ENCODE assay signal across 25 mouse cellular contexts in the genomic region with DNA sequence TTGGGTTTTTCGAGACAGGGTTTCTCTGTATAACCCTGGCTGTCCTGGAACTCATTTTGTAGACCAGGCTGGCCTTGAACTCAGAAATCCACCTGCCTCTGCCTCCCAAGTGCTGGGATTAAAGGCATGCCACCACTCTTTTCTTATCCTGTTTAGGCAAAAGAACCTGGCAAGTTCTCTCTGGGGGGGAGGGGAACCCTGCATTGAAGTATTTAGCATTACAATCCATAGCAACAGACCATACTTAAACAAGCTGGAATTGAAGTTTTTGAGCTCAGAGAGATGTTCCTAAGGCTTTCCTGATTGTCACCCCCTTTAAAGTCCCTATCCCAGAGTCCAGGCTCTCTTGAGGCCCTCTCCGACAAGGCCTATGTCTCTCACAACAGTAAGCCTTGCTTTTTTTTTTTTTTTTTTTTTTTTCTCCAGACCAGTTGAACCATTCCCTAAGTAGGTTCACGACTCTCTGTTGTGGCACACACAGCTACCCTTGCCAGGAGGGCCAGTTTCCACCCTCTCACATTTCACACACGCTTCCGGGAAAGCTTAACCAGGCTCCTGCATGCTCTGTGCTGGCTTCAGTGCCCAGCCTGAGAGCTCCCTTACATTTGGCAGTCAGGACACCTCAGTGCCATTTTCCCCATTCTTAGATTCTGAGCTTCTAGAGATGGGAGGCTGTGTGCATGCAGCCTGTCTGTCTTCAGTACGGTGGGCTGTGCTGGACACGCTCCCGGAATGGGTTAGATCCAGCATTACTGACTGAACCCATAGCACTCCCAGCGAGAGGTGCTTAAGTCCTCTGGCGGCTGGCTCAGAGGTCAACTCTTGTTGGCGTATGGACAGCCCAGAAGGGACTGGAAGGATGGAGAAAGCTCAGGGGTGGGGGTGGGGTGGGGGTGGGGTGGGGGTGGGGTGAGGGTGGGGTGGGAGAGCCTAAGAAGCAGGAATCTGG. TPM values are rescaled to one million over a fixed set of nuclear protein-coding genes. Genes with fewer than 3 reads are reported as not detected.
DNase-seq lines count a peak whose midpoint lies in the region; ATAC-seq and TF ChIP-seq lines count a peak whose summit lies in the region.
"Had no signal": no experiment of that assay in that cellular context is flagged by ENCODE, and none has a peak within 500 bp of the region (broad histone marks: within the 10 kb centered on the region; RNA-seq: fewer than 3 reads in every experiment).

No protein-coding gene starts in this region.

- no peak overlapping the region for H3K9ac ChIP-seq in kidney, embryonic 14.5 days (ENCODE audit: low read depth, low read length)
- peak overlapping the region; percentile 38; the same call in 1 of the 2 replicates for H3K9ac ChIP-seq in ES-E14 (ENCODE audit: insufficient read depth, low read depth, low read length, poor library complexity, severe bottlenecking)
- H3K9ac ChIP-seq: embryonic facial prominence, embryonic 15.5 days; forebrain, embryonic 13.5 days; hindbrain, embryonic 14.5 days; intestine, embryonic 15.5 days; limb, embryonic 12.5 days; liver, embryonic 14.5 days; neural tube, embryonic 13.5 days had no signal

- no peak for TF ChIP-seq CTCF in cerebellum, adult 2 months (IDR thresholded peaks at IDR 0.05; ENCODE audit: borderline replicate concordance, insufficient read depth, low read depth, low read length)

- intact Hi-C loops in gastrocnemius, postnatal 36 days (cut with DNase I), result no loop called here

- peak; percentile 66 for DNase-seq in gastrocnemius, adult 18-20 months (ENCODE audit: low spot score)
- no peak for DNase-seq in gastrocnemius, postnatal 36 days
- DNase-seq in kidney, postnatal 14 days, result peak; percentile 14
- DNase-seq in ES-E14 (ENCODE audit: low read depth, low spot score), result no peak
- DNase-seq in gastrocnemius, postnatal 25 days, result peak; percentile 47
- no peak for DNase-seq in ovary, postnatal 10 days (ENCODE audit: low spot score)
- DNase-seq in cerebellum, adult 2 months, result no peak
- DNase-seq: adrenal gland, adult 2 months; B cell, adult 2 months; cerebellum, adult 18-20 months; heart, postnatal 14 days; right cerebral cortex, postnatal 14 days; thymus, postnatal 25 days had no signal

- no peak for ATAC-seq in kidney, embryonic 14.5 days (ENCODE audit: low FRiP score, low TSS enrichment)
- ATAC-seq: forebrain, embryonic 13.5 days; intestine, embryonic 15.5 days; lung, postnatal 0 days had no signal

- H3K4me3 ChIP-seq in kidney, embryonic 14.5 days (ENCODE audit: low read length), result no peak overlapping the region
- peak overlapping the region; percentile 14 to 48; a peak in 3 of 4 replicates for H3K4me3 ChIP-seq in ES-E14 (ENCODE audit: insufficient read depth in 1 of 2, low read depth in 1 of 2, low read length in 2 of 2, poor library complexity in 1 of 2, severe bottlenecking in 1 of 2)
- H3K4me3 ChIP-seq in cerebellum, adult 2 months (replicated peaks; ENCODE audit: insufficient read depth, low read depth, low read length), result no peak overlapping the region
- H3K4me3 ChIP-seq: embryonic facial prominence, embryonic 15.5 days; forebrain, embryonic 13.5 days; intestine, embryonic 15.5 days; limb, embryonic 12.5 days; megakaryocyte, embryonic 14.5 days; neural tube, embryonic 13.5 days had no signal

- WGBS in kidney, embryonic 14.5 days, result 62% methylated on average over 11 of the region's 11 CpGs
- 37% methylated on average over 11 of the region's 11 CpGs for WGBS in cerebellum, adult 2 months

- H3K4me2 ChIP-seq in kidney, embryonic 14.5 days (replicated peaks; ENCODE audit: low read depth, low read length), result no peak overlapping the region
- H3K4me2 ChIP-seq: embryonic facial prominence, embryonic 15.5 days; forebrain, embryonic 13.5 days; hindbrain, embryonic 14.5 days; intestine, embryonic 15.5 days; limb, embryonic 12.5 days; neural tube, embryonic 13.5 days had no signal

- no peaks in the 10 kb centered on the region for H3K4me1 ChIP-seq in kidney, embryonic 14.5 days (ENCODE audit: control insufficient read depth, insufficient read depth, low read length)
- peaks cover 6 to 25% of the 10 kb centered on the region in 2 experiments for H3K4me1 ChIP-seq in ES-E14 (ENCODE audit: control insufficient read depth in 2 of 2, insufficient read depth in 2 of 2, low read length in 2 of 2, poor library complexity in 1 of 2)
- H3K4me1 ChIP-seq in cerebellum, adult 2 months (ENCODE audit: control insufficient read depth, insufficient read depth, low read length), result no peaks in the 10 kb centered on the region
- H3K4me1 ChIP-seq: forebrain, embryonic 13.5 days; intestine, embryonic 15.5 days; limb, embryonic 12.5 days; neural tube, embryonic 13.5 days had no signal

- H3K27ac ChIP-seq in kidney, embryonic 14.5 days (ENCODE audit: low read depth, low read length), result no peak overlapping the region
- peak overlapping the region; percentile 95 for H3K27ac ChIP-seq in ES-E14 (ENCODE audit: insufficient read depth, low read depth, low read length, poor library complexity, severe bottlenecking)
- no peak overlapping the region for H3K27ac ChIP-seq in cerebellum, adult 2 months (ENCODE audit: insufficient read depth, low read length)
- H3K27ac ChIP-seq: embryonic facial prominence, embryonic 15.5 days; forebrain, embryonic 13.5 days; hindbrain, embryonic 14.5 days; intestine, embryonic 15.5 days; limb, embryonic 12.5 days; liver, embryonic 14.5 days; neural tube, embryonic 13.5 days had no signal

- no peaks in the 10 kb centered on the region for H3K36me3 ChIP-seq in kidney, embryonic 14.5 days (ENCODE audit: control insufficient read depth, insufficient read depth, low read length)
- H3K36me3 ChIP-seq in ES-E14 (ENCODE audit: control insufficient read depth, insufficient read depth, low read length, poor library complexity, severe bottlenecking), result no peaks in the 10 kb centered on the region
- H3K36me3 ChIP-seq: embryonic facial prominence, embryonic 15.5 days; intestine, embryonic 15.5 days; limb, embryonic 12.5 days; neural tube, embryonic 13.5 days had no signal

- in situ Hi-C loops in ES-E14 (cut with MboI; ENCODE audit: low sequenced_read_pairs in 2 of 2, unreplicated experiment in 2 of 2), result no loop called here

- no peaks in the 10 kb centered on the region for H3K9me3 ChIP-seq in kidney, embryonic 14.5 days (ENCODE audit: control insufficient read depth, low read length)
- H3K9me3 ChIP-seq in ES-E14 (ENCODE audit: control insufficient read depth, insufficient read depth, low read depth, low read length), result no peaks in the 10 kb centered on the region
- H3K9me3 ChIP-seq: embryonic facial prominence, embryonic 15.5 days; forebrain, embryonic 13.5 days; intestine, embryonic 15.5 days; limb, embryonic 12.5 days; megakaryocyte, embryonic 14.5 days; neural tube, embryonic 13.5 days had no signal

- no peaks in the 10 kb centered on the region for H3K27me3 ChIP-seq in kidney, embryonic 14.5 days (ENCODE audit: control insufficient read depth, insufficient read depth, low read length)
- no peaks in the 10 kb centered on the region for H3K27me3 ChIP-seq in cerebellum, adult 2 months (ENCODE audit: control insufficient read depth, insufficient read depth, low read length)
- H3K27me3 ChIP-seq: embryonic facial prominence, embryonic 15.5 days; intestine, embryonic 15.5 days; limb, embryonic 12.5 days; neural tube, embryonic 13.5 days had no signal

- TF ChIP-seq POLR2A in cerebellum, adult 2 months (IDR thresholded peaks at IDR 0.05; ENCODE audit: borderline replicate concordance, insufficient read depth, low read length), result no peak

TF ChIP-seq in ES-E14, 5 proteins besides CTCF, POLR2A, EP300 and RAD21:
- TF ChIP-seq HCFC1 (IDR thresholded peaks at IDR 0.05; ENCODE audit: borderline replicate concordance, insufficient read depth, low read length), result no peak
- no peak for TF ChIP-seq MAFK (IDR thresholded peaks at IDR 0.05; ENCODE audit: insufficient read depth, low read depth, low read length)
- TF ChIP-seq ZNF384 (IDR thresholded peaks at IDR 0.05; ENCODE audit: low read depth, low read length), result peak; percentile 69
- no peak for TF ChIP-seq CHD2 (IDR thresholded peaks at IDR 0.05; ENCODE audit: low read depth, low read length)
- TF ChIP-seq ZC3H11A (IDR thresholded peaks at IDR 0.05; ENCODE audit: borderline replicate concordance, low read depth, low read length), result no peak

RNA-seq across cellular contexts. Expression of gene Haspin, which starts 8.2 kb away (rescaled TPM):
- under 1 TPM in 1 of 2 experiments, not detected in 1; 0.12 TPM for total RNA-seq in gastrocnemius, adult 18-20 months (2021)
- under 1 TPM; 0.15 to 0.18 TPM for total RNA-seq in gastrocnemius, postnatal 36 days (2021)
- 14.5 and 19.5 TPM in 2 replicates for polyA plus RNA-seq in kidney, embryonic 14.5 days (2014; fragmentation: Nextera tagmentation; extraction: Ambion mirVana)
- 19.7 and 25.5 TPM in 2 replicates for total RNA-seq in ES-E14 (2012; rRNA removed)
- under 1 TPM; 0.10 to 0.38 TPM for total RNA-seq in gastrocnemius, postnatal 25 days (2021)
- polyA plus RNA-seq in cerebellum, adult 2 months (2012; rRNA removed), result 0.05 and 0.10 TPM in 2 replicates

RNA-seq across cellular contexts. Expression of gene P2rx5, which starts 13.9 kb away (rescaled TPM):
- total RNA-seq in gastrocnemius, adult 18-20 months (2021), result 1 to 10 TPM; 8.1 to 8.4 TPM
- 1 to 10 TPM; 6.9 to 8.6 TPM for total RNA-seq in gastrocnemius, postnatal 36 days (2021)
- 0.34 TPM in 1 of 2 replicates, not detected in the other for polyA plus RNA-seq in kidney, embryonic 14.5 days (2014; fragmentation: Nextera tagmentation; extraction: Ambion mirVana)
- 1.7 and 1.9 TPM in 2 replicates for total RNA-seq in ES-E14 (2012; rRNA removed)
- 1 to 10 TPM; 8.7 to 9.7 TPM for total RNA-seq in gastrocnemius, postnatal 25 days (2021)
- 4.5 and 6.2 TPM in 2 replicates for polyA plus RNA-seq in cerebellum, adult 2 months (2012; rRNA removed)
- total RNA-seq: common myeloid progenitor, adult 5-6 weeks; monocyte, adult 5-6 weeks had no signal

RNA-seq across cellular contexts. Expression of gene Emc6, which starts 30.5 kb away (rescaled TPM):
- total RNA-seq in gastrocnemius, adult 18-20 months (2021), result 10 to 100 TPM; 84.7 to 88.1 TPM
- total RNA-seq in gastrocnemius, postnatal 36 days (2021), result 10 to 100 TPM; 74.4 to 90.9 TPM
- 134 and 156 TPM in 2 replicates for polyA plus RNA-seq in kidney, embryonic 14.5 days (2014; fragmentation: Nextera tagmentation; extraction: Ambion mirVana)
- 80.7 and 95.4 TPM in 2 replicates for total RNA-seq in ES-E14 (2012; rRNA removed)
- total RNA-seq in gastrocnemius, postnatal 25 days (2021), result 10 to 100 TPM; 77.8 to 87.8 TPM
- 78.7 and 80.6 TPM in 2 replicates for polyA plus RNA-seq in cerebellum, adult 2 months (2012; rRNA removed)

RNA-seq across cellular contexts. Expression of gene Tax1bp3, which starts 30.6 kb away (rescaled TPM):
- total RNA-seq in gastrocnemius, adult 18-20 months (2021), result 10 to 100 TPM in 1 of 2 experiments, 1 to 10 TPM in 1; 7.8 to 12.0 TPM
- total RNA-seq in gastrocnemius, postnatal 36 days (2021), result 10 to 100 TPM in 1 of 2 experiments, 1 to 10 TPM in 1; 9.3 to 10.5 TPM
- 195 and 209 TPM in 2 replicates for polyA plus RNA-seq in kidney, embryonic 14.5 days (2014; fragmentation: Nextera tagmentation; extraction: Ambion mirVana)
- 18.4 and 55.0 TPM in 2 replicates for total RNA-seq in ES-E14 (2012; rRNA removed)
- 10 to 100 TPM; 10.1 to 15.2 TPM for total RNA-seq in gastrocnemius, postnatal 25 days (2021)
- 15.9 and 16.5 TPM in 2 replicates for polyA plus RNA-seq in cerebellum, adult 2 months (2012; rRNA removed)

RNA-seq across cellular contexts. Expression of gene Ctns, which starts 52.5 kb away (rescaled TPM):
- total RNA-seq in gastrocnemius, adult 18-20 months (2021), result 1 to 10 TPM; 4.4 to 5.7 TPM
- 1 to 10 TPM; 5.3 to 5.5 TPM for total RNA-seq in gastrocnemius, postnatal 36 days (2021)
- polyA plus RNA-seq in kidney, embryonic 14.5 days (2014; fragmentation: Nextera tagmentation; extraction: Ambion mirVana), result 15.3 and 19.5 TPM in 2 replicates
- total RNA-seq in ES-E14 (2012; rRNA removed), result 15.8 and 22.1 TPM in 2 replicates
- total RNA-seq in gastrocnemius, postnatal 25 days (2021), result 1 to 10 TPM; 5.6 to 7.4 TPM
- 26.6 and 26.9 TPM in 2 replicates for polyA plus RNA-seq in cerebellum, adult 2 months (2012; rRNA removed)

Comparison
In these comparisons a context has a peak if more than half of its experiments do, and no peak if none do; other contexts are left out.
1. DNase-seq: peak in gastrocnemius, adult 18-20 months (single experiment), kidney, postnatal 14 days (single experiment) and gastrocnemius, postnatal 25 days (single experiment); none in gastrocnemius, postnatal 36 days (0 of 2), ES-E14 (single experiment), ovary, postnatal 10 days (single experiment) and cerebellum, adult 2 months (0 of 2).
2. H3K4me3 ChIP-seq: peak in ES-E14 (2 of 2); none in kidney, embryonic 14.5 days (single experiment) and cerebellum, adult 2 months (single experiment).
3. RNA of gene Haspin, which starts 8.2 kb away (total RNA-seq): 19.7 to 25.5 TPM in ES-E14; 0.10 to 0.38 TPM in gastrocnemius, postnatal 25 days, 0.15 to 0.18 TPM in gastrocnemius, postnatal 36 days and 0.12 TPM in gastrocnemius, adult 18-20 months; every median in the first group is over 10 times any median in the second.